ENCODE assay signal across 15 mouse cellular contexts in the genomic region with DNA sequence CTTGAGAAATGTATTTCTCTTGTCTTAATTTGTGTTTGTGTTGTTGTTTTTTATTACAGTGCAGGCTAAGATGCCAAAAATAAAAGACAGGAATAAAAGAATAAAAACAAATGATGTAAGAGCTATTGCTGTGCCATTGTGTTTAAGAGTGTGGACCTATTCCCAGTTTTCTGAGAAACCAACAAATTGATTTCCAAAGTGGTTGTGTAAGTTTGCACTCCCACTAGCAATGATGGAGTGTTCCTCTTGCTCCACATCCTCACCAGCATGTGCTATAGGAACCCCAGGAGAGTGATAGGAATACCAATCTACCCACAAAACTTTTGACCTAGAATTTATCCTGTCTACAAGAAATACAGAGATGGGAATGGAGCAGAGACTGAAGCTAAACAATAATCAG.
"Had no signal": no experiment of that assay in that cellular context is flagged by ENCODE, and none has a peak within 500 bp of the region (broad histone marks: within the 10 kb centered on the region; RNA-seq: fewer than 3 reads in every experiment).

No protein-coding gene starts in this region.

- DNase-seq: retina, postnatal 1 day; right cerebral cortex, adult 18-20 months; right cerebral cortex, postnatal 14 days; right cerebral cortex, postnatal 4 days; spleen, adult 18-20 months; thymus, adult 18-20 months; thymus, adult 2 months; thymus, postnatal 14 days; thymus, postnatal 25 days; thymus, postnatal 36 days; thymus, postnatal 4 days had no signal

- H3K36me3 ChIP-seq: neural tube, embryonic 12.5 days; neural tube, embryonic 13.5 days; neural tube, embryonic 15.5 days; stomach, embryonic 15.5 days had no signal

- H3K27me3 ChIP-seq: neural tube, embryonic 12.5 days; neural tube, embryonic 13.5 days; neural tube, embryonic 15.5 days; stomach, embryonic 15.5 days had no signal

- H3K4me2 ChIP-seq: neural tube, embryonic 12.5 days; neural tube, embryonic 13.5 days; neural tube, embryonic 15.5 days; stomach, embryonic 15.5 days had no signal

- H3K4me3 ChIP-seq: neural tube, embryonic 12.5 days; neural tube, embryonic 13.5 days; neural tube, embryonic 15.5 days; stomach, embryonic 15.5 days had no signal
